Mouse (Mus musculus) cortical plate, adult 2 months (tissue): ENCODE results near the gene Slc13a3. TPM values are rescaled to one million over a fixed set of nuclear protein-coding genes. Genes with fewer than 3 reads are reported as not detected.
A peak's percentile ranks its signal among the peaks of the same experiment; 100 is the strongest.

Experiments
- H3K27ac ChIP-seq: fragments of 200-500 bp; 2 replicates; pipeline ENCODE4 v1.5.1; 2012; ENCODE audit warnings: low read length, control low read depth, inconsistent platforms; ENCODE audit not compliant: insufficient read depth
- H3K4me1 ChIP-seq: fragments of 200-500 bp; 2 replicates; pipeline ENCODE4 v1.6.1; 2011; ENCODE audit warnings: low read length; ENCODE audit not compliant: control insufficient read depth, insufficient read depth
- H3K4me3 ChIP-seq: fragments of 200-500 bp; 2 replicates; pipeline ENCODE4 v1.5.1; 2011; ENCODE audit warnings: mild to moderate bottlenecking, low read length, control low read depth; ENCODE audit not compliant: insufficient read depth
- CTCF ChIP-seq: fragments of 200-500 bp; IDR thresholded peaks from 2 replicates; pipeline ENCODE4 v1.5.1; 2011; ENCODE audit warnings: mild to moderate bottlenecking, control low read depth, low read length; ENCODE audit not compliant: insufficient read depth; ENCODE audit errors: extremely low read depth
- POLR2A ChIP-seq: fragments of 200-500 bp; IDR thresholded peaks from 2 replicates; pipeline ENCODE4 v1.6.1; 2011; ENCODE audit warnings: mild to moderate bottlenecking, low read length, control low read depth; ENCODE audit not compliant: insufficient read depth; ENCODE audit errors: extremely low read depth
- polyA plus RNA-seq: library from polyadenylated mRNA; depleted of rRNA; stranded (reverse); fragments of >200 nt; gene quantifications from 2 replicates; pipeline ENCODE4 v1.2.3, GENCODE M21; 2012

Gene Slc13a3
- polyA plus RNA-seq, 1 experiment = 16.0 TPM

DNA sequence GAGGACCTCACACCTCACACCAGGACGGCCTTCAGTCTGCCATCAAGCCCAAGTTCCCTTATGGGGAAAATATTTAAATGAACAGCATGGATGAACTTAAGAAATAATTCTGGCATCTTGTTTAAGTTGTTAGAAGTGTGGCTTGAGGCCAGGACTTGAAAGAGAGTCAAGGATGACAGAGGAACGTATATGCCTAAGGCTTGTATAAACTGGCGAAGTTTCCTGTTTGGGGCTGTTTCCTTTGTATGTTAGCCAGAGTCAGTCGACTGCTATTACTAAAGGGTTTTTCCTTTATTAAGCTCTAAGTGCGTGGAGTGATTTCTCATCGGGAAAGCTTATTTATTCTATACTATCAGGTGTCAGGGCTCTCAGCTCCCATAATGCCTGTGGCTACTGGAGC, 25.8 kb upstream of the Slc13a3 start:
- peaks cover 3% of the 10 kb centered on the region for H3K4me1 ChIP-seq
- H3K27ac ChIP-seq = no peak overlapping the region
- H3K4me3 ChIP-seq = no peak overlapping the region
- no peak for TF ChIP-seq CTCF
- no peak for TF ChIP-seq POLR2A

GRCm38 (mm10) chr2:165497706-165498275, 24.8 kb upstream of the Slc13a3 start:
- Histone ChIP-seq H3K4me3 (no peak overlapping the region), H3K4me1 (peaks cover 3% of the 10 kb centered on the region), H3K27ac (no peak overlapping the region)
- TF ChIP-seq POLR2A (no peak), CTCF (no peak)

DNA sequence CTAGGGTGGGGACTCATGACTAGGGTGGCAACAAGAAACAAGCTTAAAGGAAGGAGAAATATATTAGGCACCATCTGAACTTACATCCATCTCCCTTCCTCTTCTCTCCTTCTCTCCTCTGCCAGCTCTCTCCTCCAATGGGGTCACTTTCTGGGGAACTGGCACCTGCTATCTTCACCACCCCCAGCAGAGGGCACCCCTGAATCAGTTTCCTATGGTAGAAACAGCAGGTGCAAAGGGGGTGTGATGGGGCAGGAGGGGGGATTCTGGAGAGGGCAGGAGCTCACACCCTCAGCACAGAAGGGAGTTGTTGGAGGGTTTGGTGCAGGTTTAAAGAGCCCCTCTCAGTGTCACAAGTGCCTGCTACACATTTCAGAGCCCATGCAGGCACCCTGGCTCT, 23.2 kb upstream of the Slc13a3 start:
- Histone ChIP-seq H3K4me1 (peaks cover 5% of the 10 kb centered on the region), H3K4me3 (no peak overlapping the region), H3K27ac (no peak overlapping the region)
- TF ChIP-seq POLR2A (no peak), CTCF (peak; percentile 59)

- Histone ChIP-seq H3K27ac (peak overlapping the region; percentile 71), H3K4me1 (peaks cover 5% of the 10 kb centered on the region), H3K4me3 (no peak overlapping the region)
- TF ChIP-seq CTCF (no peak), POLR2A (no peak)
Observed at GRCm38 (mm10) chr2:165494495-165494894, 21.5 kb upstream of the Slc13a3 start.

- peak overlapping the region; percentile 49 for H3K4me3 ChIP-seq
- TF ChIP-seq POLR2A (no peak), CTCF (no peak)
- peaks cover 5% of the 10 kb centered on the region for H3K4me1 ChIP-seq
- peak overlapping the region; percentile 79 for H3K27ac ChIP-seq
Observed at GRCm38 (mm10) chr2:165493587-165494210, 20.7 kb upstream of the Slc13a3 start.

DNA sequence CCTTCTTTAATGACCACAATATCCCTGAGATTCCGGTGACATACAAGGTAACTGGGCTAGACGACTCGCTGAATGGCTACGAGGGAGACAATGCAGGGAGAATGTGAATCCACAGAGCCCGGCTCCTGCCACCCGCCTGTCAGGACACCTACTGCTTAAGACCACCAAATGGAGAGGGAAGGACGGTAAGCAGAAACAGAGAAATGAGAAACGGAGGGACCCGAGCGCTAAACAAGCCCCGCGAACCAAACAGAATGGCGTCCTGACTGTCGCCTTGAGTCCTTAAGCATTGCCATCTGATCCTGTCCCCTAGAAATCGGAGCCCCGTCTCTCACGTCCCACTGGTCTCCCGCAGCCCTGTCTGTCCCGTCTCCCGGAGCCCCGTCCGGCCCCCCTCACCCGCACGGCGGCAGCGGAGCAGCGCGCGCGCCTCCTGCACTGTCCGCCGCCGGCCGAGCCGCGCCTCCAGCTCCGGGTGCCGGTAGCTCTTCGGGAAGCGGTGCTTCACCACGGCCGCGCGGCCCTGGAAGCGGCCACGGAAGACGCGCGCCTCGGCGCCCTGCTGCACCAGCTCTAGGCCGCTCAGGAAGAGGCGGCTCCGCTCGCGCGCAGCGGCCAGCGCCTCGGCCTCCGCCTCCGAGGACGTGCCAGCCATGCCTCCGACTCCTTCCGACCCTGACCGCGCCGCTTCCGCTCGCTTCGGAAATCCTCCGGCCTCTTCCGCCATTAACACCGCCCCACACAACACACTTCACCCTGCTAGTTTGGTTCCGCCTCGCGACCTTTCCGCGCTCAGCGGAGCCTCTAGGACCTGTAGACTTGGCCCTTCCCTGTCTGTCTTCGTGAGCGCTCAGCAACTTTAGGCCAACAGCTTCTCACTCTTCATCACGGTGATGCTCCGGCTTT, 19.9 kb upstream of the Slc13a3 start, which contains the start of gene Trp53rka:
Gene Trp53rka (minus strand): TSS at position 677 of the 906 bp plus-strand sequence.
- Histone ChIP-seq H3K27ac (peak within 1 kb of the TSS; percentile 79), H3K4me1 (peaks cover 5% of the 10 kb centered on the region), H3K4me3 (peak within 1 kb of the TSS; percentile 49)
- TF ChIP-seq POLR2A (peak; percentile 70; the same call in 1 of the 2 replicates), CTCF (no peak)

DNA sequence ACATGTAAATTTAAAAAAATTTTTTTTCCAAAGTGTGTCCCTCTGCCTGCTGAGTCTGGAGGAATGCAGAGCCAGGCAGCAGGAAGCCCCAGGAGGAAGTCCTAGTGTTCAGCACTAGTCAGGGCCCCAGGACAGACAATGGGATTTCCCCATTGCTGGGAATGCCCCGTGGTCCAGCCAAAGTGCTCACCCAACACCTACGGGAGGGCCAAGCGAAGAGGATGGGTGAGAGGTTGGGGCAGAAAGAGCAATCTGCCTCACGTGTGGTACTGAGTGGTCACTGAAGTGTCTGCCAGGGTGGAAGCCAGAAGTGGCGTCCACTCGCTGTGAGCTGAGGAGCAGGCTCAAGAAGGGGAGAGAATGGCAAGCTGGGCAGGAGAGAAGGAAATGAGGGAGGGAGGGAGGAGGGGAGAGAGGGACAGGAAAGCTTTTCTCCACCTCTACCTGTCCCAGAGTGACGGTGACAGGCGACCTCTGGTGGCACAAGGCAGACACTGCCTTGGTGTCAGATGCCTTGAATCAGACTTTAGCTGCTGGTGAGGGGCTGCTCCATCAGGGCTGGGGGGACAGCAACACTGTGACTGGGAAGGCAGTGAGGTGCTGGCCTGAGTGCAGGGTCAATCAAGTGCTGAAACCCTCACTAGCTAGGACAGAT, 14.0 kb upstream of the Slc13a3 start:
- no peak overlapping the region for H3K27ac ChIP-seq
- peak; percentile 97 for TF ChIP-seq CTCF
- TF ChIP-seq POLR2A = peak; percentile 27; the same call in 1 of the 2 replicates
- H3K4me3 ChIP-seq = no peak overlapping the region
- H3K4me1 ChIP-seq = 0 out of 2 replicates have a peak, but pooled peaks cover 2% of the 10 kb centered on the region

DNA sequence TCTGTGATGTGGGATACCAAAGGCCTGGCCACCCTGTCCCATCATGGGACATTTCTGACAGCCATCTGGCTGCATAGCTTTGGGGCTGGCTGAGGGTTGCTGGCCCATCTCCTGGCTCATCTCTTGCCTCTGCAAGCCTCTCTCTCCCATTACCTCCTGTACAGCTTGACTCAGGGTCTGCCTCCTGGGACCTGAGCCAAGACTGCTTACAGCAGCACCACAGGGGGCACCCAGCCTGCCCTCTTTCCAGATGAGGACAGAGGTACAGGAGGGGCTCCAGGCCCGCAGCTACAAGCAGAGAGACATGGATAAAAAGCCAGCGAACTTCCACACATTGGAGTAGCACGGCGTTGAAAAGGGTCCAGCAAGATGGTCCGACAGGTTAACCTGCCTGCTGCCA, 13.4 kb upstream of the Slc13a3 start:
- no peak for TF ChIP-seq CTCF
- no peak for TF ChIP-seq POLR2A
- no peaks in the 10 kb centered on the region for H3K4me1 ChIP-seq
- no peak overlapping the region for H3K4me3 ChIP-seq
- H3K27ac ChIP-seq = no peak overlapping the region

DNA sequence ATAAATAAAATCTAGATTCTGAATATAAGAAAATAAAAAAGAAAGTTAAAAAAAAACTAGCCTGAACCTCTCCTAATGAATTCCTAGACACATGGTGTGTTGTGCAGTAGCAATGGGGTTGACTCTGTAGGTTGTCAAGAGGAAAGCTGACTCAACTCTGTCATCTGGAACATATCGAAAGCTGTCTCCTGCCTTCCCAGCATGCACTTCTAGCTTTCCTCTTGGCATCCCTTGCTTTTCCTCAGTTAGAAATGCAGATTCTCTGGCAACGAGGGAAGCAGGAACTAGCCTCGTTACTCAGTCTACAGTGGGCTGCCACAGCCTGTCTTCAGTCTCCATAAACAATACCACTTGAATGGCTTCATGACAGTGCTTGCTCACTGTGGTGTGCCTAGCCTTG, 12.8 kb upstream of the Slc13a3 start:
- Histone ChIP-seq H3K27ac (no peak overlapping the region), H3K4me3 (no peak overlapping the region), H3K4me1 (no peaks in the 10 kb centered on the region)
- TF ChIP-seq CTCF (no peak), POLR2A (no peak)

DNA sequence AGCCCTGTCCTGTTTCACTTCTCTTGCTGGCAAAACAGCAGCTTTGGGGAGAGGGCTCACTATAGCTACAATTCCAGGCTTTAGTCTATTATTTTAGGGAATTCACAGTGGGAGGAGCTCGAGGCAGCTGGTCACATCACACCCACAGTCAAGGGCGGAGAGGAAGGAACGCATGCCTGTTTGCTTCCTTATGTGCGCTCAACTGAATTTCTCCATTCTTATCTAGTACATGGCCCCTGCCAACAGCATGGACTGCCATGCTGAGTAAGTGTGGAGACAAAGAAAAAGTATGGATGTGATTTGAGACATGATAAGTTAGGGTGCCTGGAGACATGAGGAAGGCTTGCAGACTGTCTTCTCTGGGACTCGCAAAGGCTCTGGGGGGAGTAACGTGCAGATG, 11.1 kb upstream of the Slc13a3 start:
- H3K27ac ChIP-seq = no peak overlapping the region
- no peak overlapping the region for H3K4me3 ChIP-seq
- H3K4me1 ChIP-seq = no peaks in the 10 kb centered on the region
- TF ChIP-seq CTCF (no peak), POLR2A (no peak)
